Mouse (Mus musculus) kidney, adult 11 months (tissue): Measurements from ENCODE around the gene Kif26b.

Source experiments
- DNase-seq: peaks from one replicate; pipeline ENCODE4 v3.0.0; 2022

Gene Kif26b

DNA sequence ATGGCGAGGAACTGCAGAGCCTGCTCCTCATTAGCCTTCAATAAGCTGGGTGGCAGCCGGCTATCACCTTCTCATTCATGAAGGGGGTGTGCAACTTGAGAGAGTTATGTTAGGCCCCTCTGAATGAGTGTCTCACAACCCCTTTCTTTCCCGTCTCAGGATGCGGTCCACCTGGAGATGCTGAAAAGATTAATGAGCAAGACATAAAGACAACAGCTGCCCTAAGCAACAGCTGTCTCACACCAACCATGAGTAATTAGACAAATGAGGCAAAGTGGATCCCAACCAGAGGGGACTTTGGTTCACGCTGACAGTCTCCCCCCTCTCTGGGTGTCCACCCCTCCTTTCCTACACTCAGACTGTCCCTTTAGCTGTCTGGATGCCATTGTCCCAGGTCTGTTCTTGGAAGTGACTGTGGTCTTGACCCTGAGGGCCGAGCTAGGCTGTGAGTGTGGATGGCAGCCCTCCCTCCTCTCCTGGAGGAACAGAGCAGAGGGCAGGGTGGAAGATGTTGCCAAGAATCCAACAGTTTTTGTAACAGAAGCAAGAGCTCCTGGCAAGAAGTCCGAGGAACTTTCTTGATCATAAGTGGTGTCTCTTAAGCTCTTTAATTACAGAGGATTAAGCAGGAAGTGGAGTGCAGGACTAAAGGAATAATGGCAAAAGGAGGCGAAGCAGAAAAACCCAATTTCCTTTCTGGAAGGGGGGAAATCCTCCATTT is 331.9 kb downstream of the Kif26b start:
- DNase-seq = no peak

DNA sequence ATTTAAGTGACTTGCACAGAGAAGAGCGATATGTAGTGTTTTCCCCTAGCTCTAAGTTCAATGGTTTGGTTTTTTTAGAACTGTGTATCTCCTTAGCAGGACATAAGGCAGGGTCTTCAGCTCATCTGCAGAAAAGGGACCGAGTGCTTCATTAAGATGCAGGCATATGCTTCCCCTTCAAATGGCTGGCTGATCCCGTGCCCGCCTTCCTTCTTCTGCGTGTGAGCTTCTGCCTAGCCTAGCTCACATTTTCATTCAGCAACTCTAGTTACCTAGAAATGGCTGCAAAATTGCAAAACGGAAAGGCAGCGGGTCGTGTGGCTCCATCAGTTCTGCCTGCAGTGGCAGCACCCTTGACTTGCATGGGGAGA is 332.5 kb downstream of the Kif26b start:
- DNase-seq = no peak

DNA sequence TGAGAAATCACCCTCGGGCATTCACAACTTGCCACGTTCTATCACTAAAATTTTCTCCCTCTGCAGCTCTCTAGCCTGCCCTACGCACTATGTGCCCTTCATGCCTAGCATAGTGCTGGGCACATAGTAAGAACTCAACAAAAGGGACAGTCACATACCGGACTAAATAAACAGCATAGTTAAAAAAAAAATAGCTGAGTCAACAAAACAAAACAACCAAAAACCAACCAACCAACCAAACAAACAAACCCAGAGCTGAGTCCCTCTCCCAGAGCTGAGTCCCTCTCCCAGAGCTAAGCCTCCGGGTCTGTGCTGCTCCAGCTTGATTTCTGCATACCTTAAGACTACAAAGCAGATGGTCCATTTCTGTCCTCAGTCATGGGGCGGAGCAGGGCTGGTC is 334.8 kb downstream of the Kif26b start:
- no peak for DNase-seq

DNA sequence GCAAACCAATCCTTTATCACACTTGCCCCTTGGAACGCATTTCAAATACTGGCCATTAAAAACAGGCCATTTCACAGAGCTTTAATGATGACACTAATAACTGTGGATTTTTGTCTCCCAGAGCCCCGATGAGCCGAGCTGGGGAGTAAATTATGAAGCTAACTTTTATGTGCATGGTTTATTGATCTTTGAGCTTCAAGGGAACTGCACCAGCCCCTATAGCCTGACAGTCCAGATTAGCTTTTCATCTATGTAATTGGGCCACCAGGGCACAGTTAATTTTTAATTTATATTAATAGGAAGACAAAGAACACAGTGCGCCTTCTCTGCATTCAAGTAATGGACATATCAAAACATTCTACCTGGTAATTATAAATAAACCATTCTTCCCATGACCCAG is 335.4 kb downstream of the Kif26b start:
- DNase-seq = no peak

DNA sequence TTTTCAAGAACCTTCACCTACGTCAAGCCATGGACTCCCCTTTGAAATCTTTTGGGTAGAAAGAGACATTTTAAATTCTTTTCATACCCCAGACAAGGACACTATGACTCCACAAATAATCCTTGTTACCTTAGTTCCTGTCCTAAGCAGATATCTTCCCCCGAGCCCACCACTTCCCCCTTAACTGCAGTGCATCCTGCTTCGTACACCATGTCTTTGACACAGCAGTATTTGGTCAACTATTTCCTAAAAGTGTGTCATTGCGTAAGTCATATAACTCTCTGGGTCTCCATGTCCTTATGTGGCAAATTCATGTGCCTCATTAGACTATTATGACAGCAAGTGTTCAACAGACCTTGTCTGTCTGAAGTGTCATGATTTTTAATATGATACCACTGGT is 337.8 kb downstream of the Kif26b start:
- no peak for DNase-seq

DNA sequence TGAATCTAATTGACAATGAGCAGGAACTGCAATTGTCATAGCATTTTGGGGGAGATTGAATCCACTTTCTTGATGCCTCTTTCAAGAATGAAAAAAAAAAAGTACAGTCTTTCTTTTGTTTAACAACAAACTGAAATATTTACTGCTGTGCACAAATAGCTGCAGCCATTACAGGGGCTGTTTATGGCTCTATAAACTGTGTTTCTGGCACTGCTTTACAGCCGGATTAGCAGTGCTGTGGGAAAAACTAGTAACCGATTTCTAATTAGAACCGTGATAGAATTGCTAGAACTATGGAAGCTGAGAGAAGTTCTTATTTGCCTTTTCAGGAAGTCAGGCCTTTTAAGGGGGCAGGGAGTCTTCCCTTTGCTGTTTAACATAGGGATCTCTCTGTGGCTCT is 342.1 kb downstream of the Kif26b start:
- DNase-seq = no peak

DNA sequence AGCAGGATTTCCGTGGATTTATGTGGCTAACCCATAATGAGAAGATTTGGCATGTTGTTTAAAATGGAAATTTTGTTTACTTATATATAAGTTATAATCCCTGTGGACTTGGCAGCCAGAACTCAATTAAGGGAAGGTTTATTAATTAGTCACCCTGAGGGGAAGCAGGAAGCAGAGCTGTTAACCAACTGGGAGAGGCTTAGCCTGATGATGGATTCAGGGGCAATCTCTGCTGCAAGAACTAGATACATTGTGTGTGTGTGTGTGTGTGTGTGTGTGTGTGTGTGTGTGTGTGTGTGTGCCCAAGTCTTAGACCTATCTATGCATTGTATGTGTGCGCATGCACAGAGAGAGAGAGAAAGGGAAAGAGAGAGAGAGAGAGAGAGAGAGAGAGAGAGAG is 348.0 kb downstream of the Kif26b start:
- DNase-seq = no peak

DNA sequence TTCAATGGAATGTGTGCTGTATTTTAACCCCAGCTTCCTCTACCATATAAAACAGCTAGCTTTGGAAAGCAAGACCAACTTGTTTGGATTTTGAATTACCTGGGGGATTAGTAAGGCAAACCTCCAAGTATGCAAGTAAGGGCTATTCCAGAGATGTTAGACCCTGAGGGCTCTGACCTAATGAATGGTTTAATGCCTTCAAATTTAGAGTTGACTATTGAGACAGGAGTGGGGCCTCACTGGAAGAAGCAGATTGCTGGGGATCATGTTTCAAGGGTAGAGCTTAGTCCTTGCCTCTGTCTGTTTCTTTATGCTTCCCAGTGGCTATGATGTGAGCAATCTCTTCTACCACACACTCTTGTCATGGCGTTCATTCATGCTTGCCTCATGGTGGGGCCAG is 349.8 kb downstream of the Kif26b start:
- DNase-seq = no peak

DNA sequence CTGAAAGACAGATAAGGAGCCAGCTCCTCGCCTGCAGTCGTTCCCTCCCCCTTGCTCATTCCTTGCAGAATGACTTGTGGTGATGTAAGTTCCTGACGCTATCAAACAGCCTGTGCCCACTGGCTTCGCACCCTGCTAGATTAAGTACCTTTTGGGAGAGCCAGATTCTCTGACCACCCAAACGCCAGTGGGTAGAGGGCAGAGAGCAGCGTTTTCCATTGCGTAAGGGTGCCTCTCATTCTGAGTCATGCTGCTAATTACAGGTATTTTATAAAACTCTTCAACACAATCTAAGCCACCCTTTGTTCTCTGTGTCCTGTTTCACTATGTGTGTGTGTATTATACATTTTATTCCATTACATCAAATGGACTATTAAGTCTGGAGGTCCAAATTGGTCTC is 352.0 kb downstream of the Kif26b start:
- no peak for DNase-seq

DNA sequence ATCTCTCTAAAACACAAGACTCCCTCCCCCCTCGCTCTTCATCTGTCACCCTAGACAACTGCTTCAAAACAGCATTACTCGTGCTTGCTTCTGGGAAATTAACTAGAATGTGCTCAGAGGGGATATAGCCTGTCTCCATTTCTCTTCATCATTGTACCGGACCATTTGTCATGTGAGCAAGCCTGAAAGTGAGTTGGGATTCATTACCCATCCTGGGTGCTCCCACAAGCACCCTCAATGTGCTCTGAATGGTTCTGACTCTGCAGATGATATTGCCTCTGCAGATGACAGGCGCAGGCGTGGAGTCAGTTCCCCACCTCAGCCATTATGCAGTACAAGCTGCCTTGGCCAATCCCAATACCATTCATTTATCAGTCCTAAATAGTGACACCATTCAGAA is 357.7 kb downstream of the Kif26b start:
- DNase-seq = no peak

DNA sequence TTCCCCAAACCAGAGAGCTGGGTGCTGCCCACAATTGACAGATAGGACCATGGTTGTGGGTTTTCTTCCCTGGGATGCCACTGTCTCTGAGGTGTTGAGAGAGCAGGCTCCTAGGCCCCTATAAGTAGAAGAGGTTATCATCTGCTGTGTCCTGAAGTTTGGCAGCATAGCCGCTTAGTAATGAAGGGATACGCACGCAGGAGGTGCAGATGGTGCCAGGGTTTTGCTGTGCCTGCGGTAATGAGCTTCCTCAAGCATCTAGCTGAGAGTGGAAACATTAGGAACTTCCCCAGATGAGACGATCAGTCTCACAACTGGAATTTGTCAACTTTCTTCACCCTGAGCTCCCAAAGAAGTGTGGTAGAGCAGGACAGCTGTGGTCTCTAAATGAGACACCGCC is 363.5 kb downstream of the Kif26b start:
- DNase-seq = no peak

DNA sequence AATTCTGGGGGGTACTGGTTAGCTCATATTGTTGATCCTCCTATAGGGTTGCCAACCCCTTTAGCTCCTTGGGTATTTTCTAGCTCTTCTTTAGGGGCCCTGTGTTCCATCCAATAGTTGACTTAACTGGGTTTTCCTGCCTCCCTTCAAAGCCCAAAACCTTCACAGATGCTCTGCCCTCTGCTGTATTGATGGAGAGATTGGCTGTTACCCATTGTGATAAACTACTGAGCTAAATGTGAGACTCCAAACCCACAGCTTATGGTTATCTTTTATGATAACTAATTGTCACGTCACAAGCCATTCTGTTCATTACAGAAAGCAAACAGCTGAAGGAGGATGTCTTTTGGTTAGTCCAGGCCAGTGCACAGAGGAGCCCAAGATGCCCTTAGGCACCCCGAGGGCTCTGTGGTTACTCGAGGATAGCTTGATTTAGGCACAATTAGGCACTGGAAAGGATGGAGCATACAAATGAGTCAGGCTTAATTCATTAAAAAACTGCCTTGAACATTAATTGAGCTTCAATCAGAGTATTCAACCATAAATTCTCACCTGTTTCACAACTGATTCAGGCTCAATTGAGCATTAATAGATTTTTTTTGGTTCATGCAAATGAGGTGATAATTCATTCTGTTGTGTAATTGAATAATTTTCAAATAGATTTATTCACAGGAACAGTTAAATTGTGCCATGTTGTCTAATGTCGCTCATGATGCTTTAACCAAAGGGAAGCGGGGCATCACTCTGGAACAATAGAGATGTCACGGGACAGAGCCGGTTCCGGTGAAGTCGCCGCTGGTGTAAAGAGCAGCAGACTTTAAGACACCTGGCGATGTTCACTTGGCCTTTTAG is 364.5 kb downstream of the Kif26b start:
- DNase-seq = no peak

DNA sequence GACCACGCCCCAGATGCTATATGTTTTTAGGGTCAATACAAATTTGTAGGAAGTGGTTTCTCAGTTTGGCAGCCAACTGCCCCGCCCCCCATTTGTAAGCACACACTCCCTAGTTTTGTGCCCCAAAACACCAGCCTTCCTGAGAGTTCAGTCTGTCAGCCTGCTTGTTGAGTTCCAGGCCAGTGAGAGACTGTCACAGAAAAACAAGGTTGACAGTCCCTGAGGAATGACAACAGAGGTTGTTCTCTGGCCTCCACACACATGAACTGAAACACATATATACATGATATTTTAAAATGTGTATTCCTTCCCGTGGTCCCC is 365.1 kb downstream of the Kif26b start:
- no peak for DNase-seq

DNA sequence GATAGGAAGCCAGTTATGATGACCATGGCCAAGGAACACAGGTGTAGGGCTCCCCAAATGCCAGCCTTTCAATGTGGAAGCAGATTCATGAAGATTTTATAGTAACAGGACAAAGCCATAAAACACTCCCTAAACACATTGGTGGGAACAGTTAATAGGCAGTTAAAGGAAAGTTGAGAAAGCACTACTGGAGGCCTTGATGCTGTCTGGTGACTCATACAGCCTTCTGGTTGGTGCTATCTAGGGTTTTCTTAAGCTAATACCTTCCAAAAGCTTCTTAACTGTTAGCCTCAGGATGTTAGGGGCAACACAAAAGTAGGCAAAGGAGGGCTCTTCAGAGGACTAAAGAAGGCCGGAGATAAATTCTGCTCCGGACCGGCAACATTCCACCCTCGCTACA is 366.7 kb downstream of the Kif26b start:
- no peak for DNase-seq

DNA sequence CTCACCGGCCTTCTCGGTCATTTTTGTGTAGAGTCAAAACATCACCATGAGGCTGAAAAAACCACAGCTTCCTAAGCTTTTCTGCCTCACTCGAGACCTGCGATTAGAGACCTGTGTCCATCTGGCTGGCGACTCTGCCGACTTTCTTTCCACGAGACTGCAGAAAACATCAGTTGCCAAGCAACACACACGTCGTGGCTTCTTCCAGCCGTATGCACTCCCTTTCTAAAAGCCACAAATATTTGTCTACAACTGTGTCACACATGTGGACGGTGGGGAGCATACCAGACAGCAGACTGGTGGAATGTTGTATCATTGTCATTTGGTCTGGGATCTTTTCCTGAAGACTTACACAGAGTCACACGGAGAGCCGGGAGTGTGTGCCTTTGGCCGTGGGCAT is 382.0 kb downstream of the Kif26b start:
- no peak for DNase-seq

DNA sequence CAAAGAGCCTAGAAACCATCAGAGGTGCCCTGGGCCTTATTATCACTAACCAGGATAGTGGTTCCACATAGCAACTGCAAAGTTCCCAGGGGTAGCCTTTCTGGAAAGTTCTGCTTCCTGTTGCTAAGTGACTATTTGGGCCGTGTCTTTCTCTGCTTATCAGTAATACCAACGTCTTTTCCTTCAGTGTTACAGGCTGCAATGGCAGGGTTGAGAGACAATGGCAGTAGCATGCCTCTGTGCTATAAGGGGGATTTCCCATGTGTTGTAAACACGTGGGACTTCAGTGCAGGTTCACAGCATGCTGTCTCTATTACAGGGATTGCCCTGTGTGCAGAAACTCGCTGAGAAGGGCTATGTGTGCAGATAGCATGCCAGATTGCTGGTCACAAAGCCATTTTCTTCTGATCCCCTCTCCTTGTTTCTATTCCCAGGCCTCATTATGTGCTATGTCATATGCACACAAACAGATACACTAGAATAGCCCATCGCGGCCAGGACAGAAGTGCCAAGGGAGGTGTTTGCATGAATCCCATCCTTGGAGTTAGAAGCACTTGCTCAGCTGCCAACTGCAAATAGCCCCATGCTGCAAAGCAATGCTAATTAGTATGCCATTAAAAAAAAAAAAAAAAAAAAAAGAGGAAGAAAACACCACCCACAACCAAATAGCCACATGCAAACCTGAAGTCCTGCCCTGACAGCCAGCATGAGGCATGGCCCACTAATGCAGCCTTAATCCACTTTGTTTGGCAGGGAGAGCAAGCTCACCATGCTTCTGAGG is 384.2 kb downstream of the Kif26b start:
- DNase-seq = no peak

DNA sequence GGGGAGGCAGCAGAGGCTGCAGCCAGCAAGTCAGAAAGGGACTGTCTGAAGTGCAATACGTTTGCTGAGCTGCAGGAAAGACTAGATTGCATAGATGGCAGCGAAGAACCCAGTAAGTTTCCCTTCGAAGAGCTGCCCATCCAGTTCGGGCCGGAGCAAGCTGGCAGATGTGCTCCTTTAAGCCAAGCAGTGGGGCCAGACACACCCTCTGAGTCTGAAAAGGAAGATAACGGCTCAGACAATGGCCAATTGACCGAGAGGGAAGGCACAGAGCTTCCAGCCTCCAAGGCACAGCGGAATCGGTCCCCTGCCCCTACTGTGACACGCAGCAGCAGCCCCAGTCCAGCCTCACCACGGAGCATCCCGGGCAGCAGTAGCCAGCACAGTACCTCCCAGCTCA is 386.1 kb downstream of the Kif26b start:
- no peak for DNase-seq

DNA sequence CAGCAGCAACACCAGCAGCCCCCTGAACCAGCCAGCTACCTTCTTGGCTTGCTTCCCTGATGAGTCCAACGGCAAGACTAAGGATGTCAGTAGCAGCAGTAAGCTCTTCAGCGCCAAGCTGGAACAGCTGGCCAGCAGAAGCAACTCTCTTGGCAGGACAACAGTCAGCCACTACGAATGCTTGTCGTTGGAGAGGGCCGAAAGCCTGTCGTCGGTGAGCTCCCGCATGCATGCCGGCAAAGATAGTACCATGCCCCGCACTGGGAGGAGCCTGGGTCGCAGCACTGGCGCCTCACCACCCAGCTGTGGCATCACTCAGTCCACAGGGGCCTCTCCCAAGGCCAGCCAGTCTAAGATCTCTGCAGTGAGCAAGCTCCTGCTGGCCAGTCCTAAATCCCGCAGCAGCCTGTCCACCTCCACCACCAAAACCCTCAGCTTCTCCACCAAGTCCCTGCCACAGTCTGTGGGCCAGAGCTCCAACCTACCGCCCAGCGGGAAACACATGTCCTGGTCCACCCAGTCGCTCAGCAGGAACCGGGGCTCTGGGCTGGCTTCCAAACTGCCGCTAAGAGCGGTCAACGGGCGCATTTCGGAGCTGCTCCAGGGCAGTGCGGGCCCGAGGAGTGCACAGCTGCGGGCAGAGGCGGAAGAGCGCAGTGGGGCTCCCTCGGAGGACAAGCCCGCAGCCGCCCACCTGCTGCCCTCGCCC is 388.4 kb downstream of the Kif26b start:
- no peak for DNase-seq

DNA sequence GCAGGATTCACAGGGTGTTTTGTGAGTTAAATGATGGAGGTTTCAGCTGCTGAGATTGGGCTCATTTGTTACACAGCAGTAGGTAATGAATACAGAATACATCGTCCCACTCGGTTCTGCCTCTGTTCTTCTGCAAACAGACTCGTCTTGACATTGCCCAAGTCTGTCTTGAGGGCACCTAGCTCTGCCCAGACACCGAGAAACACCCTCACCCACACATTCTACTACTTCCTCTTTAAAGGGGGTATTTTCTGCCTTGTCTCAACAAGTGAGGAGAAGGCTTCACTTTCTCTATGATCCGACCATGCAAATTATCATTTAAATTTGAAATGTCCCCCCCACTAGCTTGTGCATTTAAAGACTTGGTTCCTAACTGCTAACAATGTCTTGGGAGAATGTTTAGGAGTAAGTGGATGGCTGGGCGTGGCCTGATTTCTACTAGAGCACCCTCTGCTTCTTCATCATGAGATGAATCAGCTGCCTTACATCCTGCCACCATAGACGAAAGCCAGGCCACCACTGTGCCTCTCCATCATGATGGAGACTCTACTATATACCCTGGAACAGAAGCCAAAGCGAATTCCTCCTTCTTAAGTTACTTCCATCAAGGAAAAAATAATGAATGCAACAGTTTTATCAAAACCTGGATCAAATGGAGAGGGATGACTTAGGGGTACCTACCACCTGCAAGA is 395.7 kb downstream of the Kif26b start:
- DNase-seq = no peak

DNA sequence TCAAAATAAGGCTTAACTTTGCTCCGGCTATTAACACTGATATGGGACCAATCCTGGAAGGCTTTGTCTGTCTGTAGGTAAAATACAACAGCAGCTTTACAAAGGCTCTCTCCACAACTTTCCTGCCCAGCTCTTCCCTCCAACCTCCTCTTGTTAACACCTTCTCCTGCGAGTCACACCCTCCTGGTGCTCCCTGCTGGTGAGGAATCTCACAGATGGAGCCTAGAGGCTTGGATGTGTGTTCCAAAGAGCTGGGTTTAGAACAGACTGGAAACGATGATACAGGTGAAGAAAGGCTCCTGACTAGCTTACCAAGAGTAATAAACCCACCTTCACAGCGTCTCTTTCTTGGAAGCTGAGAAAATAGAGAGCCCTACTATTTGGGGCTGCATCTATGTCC is 400.6 kb downstream of the Kif26b start:
- DNase-seq = no peak

DNA sequence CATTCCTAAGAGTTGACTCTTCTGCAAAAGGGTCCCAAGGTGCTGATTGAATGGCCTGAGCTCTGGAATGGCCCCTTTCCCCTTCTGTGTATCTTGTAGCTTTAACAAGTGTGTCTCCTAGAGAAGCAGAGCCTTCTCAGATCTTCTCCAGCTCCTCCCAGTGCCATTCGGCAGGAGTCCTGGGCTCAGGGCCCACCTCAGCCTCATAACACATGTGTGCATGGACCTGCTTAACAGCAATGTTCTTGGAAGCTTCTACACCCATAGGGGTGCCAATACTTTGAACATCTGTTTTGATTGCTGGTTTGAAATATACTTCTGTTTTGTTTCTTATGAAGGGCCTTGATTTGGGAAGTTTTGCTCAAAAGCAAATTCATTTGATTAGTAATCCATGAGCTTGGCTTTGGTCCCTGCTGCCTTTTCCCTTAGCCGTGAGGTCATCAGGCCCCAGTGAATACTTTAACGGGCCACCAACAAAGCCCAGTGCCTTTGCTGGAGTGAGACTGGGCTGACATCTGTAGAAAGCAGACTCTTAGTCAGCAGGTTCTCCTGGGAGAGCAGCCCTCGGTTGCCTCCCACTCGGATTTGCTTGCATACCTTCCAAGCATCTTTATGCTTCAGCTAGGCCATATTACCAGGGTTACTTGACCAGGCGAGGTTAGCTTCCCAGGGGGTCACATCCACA is 405.2 kb downstream of the Kif26b start:
- DNase-seq = no peak

DNA sequence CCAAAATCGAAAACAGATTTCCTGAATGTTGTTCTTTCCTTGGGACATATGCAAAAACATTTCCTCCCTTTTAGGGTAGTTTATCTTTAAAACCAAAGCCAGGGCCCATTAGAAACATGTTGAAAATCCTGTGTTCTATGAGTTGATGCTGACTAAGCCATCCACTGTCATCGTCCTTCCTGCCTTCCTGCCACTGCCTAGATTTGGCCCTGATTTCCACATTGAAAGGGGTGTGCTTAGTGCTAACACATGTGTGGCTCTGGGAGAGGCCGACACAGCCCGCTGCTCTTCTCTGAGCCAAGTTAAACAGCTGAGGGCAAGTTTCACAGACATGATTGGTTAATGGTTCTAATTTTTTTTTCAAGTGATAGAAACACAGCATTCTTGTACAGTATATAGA is 407.5 kb downstream of the Kif26b start:
- DNase-seq = peak; percentile 16
